Mouse (Mus musculus) liver, embryonic 16.5 days (tissue): ENCODE data around the gene Rabl6. TPM values are rescaled to one million over a fixed set of nuclear protein-coding genes. Genes with fewer than 3 reads are reported as not detected.
"Not testable (repeated sequence)": the region's sequence is repeated elsewhere in the genome, so short reads cannot be mapped to it uniquely, and the experiment has no call there.

Experiments
- ATAC-seq: fragments of 200-750 bp; cut with Nextera tagmentation; 2 replicates; pipeline ENCODE4 v1.8.0; 2017; ENCODE audit warnings: low read depth, mild to moderate bottlenecking, moderate number of reproducible peaks, moderate library complexity
- H3K27ac ChIP-seq: fragments of 300-500 bp; sonication (generic); 2 replicates; pipeline ENCODE4 v1.5.1; 2014; ENCODE audit warnings: mild to moderate bottlenecking, low read length
- H3K27me3 ChIP-seq: fragments of 300-500 bp; sonication (generic); 2 replicates; pipeline ENCODE4 v1.6.1; 2014; ENCODE audit warnings: low read depth, low read length, mixed read lengths; ENCODE audit not compliant: control insufficient read depth, insufficient read depth
- H3K36me3 ChIP-seq: fragments of 300-500 bp; sonication (generic); 2 replicates; pipeline ENCODE4 v1.6.1; 2014; ENCODE audit warnings: mild to moderate bottlenecking; ENCODE audit not compliant: control insufficient read depth, insufficient read depth
- H3K4me1 ChIP-seq: fragments of 300-500 bp; sonication (generic); 2 replicates; pipeline ENCODE4 v1.6.1; 2014; ENCODE audit warnings: low read depth, low read length, mixed read lengths; ENCODE audit not compliant: control insufficient read depth
- H3K4me2 ChIP-seq: fragments of 300-500 bp; sonication (generic); 2 replicates; pipeline ENCODE4 v1.6.1; 2014; ENCODE audit warnings: low read depth, low read length, mixed read lengths
- H3K4me3 ChIP-seq: fragments of 300-500 bp; sonication (generic); 2 replicates; pipeline ENCODE4 v1.5.1; 2014; ENCODE audit warnings: low read depth, mild to moderate bottlenecking, low read length
- H3K9ac ChIP-seq: fragments of 300-500 bp; sonication (generic); 2 replicates; pipeline ENCODE4 v1.6.1; 2014; ENCODE audit warnings: low read depth, low read length
- H3K9me3 ChIP-seq: fragments of 300-500 bp; sonication (generic); replicated peaks from 2 replicates; pipeline ENCODE4 v1.6.1; 2016; ENCODE audit warnings: low read length; ENCODE audit not compliant: control insufficient read depth
- WGBS: fragments of 180-500 bp; shearing (Covaris S2); extraction: QIAGEN DNeasy Blood & Tissue Kit; methylation state at CpG from one replicate; pipeline ENCODE4 v1.1.7; 2014; ENCODE audit not compliant: insufficient replicate concordance; 5-methylcytosine and 5-hydroxymethylcytosine counted together
- polyA plus RNA-seq: library from polyadenylated mRNA; unstranded; fragments of >200 nt; fragmentation: Nextera tagmentation; extraction: Ambion mirVana; gene quantifications from 2 replicates; pipeline ENCODE4 v1.2.1, GENCODE M21; 2015

The Rabl6 gene
- polyA plus RNA-seq, 1 experiment from 2014 or later = 19.9 TPM

GRCm38 (mm10) chr2:25557964-25558360 lies 50.4 kb downstream of the Rabl6 start:
- peak overlapping the region; percentile 79 for H3K27ac ChIP-seq
- peaks cover 18% of the 10 kb centered on the region for H3K36me3 ChIP-seq
- H3K4me2 ChIP-seq = peak overlapping the region; percentile 87
- 0% methylated on average over 24 of the region's 24 CpGs for WGBS
- peak overlapping the region; percentile 94 for H3K9ac ChIP-seq
- no peaks in the 10 kb centered on the region for H3K27me3 ChIP-seq
- ATAC-seq = peak; percentile 53
- peak overlapping the region; percentile 87 for H3K4me3 ChIP-seq
- H3K9me3 ChIP-seq = no peaks in the 10 kb centered on the region
- H3K4me1 ChIP-seq = peaks cover 22% of the 10 kb centered on the region

GRCm38 (mm10) chr2:25557221-25557963 lies 50.9 kb downstream of the Rabl6 start, which contains the start of gene Edf1:
Gene Edf1 (plus strand): TSS chr2:25557847.
- Histone ChIP-seq H3K36me3 (peaks cover 13% of the 10 kb centered on the region), H3K4me1 (peaks cover 22% of the 10 kb centered on the region), H3K27ac (peak within 1 kb of the TSS; percentile 79), H3K9me3 (no peaks in the 10 kb centered on the region), H3K27me3 (no peaks in the 10 kb centered on the region), H3K4me3 (peak within 1 kb of the TSS; percentile 87), H3K9ac (peak within 1 kb of the TSS; percentile 94), H3K4me2 (peak within 1 kb of the TSS; percentile 93)
- under 1% methylated on average over 60 of the region's 61 CpGs for WGBS
- peak; percentile 99 for ATAC-seq

- Histone ChIP-seq H3K27ac (no peak overlapping the region), H3K4me3 (no peak overlapping the region), H3K4me2 (no peak overlapping the region), H3K9ac (no peak overlapping the region), H3K9me3 (no peaks in the 10 kb centered on the region), H3K4me1 (peaks cover 22% of the 10 kb centered on the region), H3K36me3 (peaks cover 8% of the 10 kb centered on the region), H3K27me3 (no peaks in the 10 kb centered on the region)
- no peak for ATAC-seq
- 56% methylated on average over 1 of the region's 1 CpGs for WGBS
Observed at GRCm38 (mm10) chr2:25556296-25556695, 52.0 kb downstream of the Rabl6 start.

GRCm38 (mm10) chr2:25555479-25555878 lies 52.8 kb downstream of the Rabl6 start:
- H3K4me1 ChIP-seq = peaks cover 22% of the 10 kb centered on the region
- not testable (repeated sequence) for H3K9ac ChIP-seq, H3K9me3 ChIP-seq, H3K27me3 ChIP-seq, H3K27ac ChIP-seq, H3K36me3 ChIP-seq, H3K4me2 ChIP-seq, H3K4me3 ChIP-seq, ATAC-seq
- WGBS = 45% methylated on average over 2 of the region's 2 CpGs

GRCm38 (mm10) chr2:25553171-25553786 lies 55.0 kb downstream of the Rabl6 start:
- not testable (repeated sequence) for H3K36me3 ChIP-seq, H3K4me3 ChIP-seq, H3K4me2 ChIP-seq, H3K27ac ChIP-seq, ATAC-seq, H3K9ac ChIP-seq, H3K9me3 ChIP-seq, H3K4me1 ChIP-seq, H3K27me3 ChIP-seq
- 62% methylated on average over 4 of the region's 4 CpGs for WGBS

DNA sequence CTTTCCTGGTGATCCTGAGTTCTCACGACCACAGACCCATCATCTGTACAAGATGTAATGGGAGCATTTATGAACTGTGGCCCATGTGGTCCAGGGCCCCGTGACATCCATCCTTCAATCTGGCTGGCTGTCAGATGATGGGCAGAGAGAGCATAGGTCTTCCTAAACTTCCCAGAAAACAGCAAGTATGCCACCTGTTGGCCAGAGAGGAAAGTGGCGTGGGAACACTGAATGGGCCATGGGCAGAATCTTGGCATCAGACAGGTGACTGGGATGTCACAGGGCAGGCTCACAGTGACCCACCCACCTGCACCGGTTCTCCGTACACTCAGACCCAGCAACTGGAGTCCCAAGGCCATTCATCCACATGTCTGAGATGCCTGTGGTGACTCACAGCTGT lies 57.1 kb downstream of the Rabl6 start:
- H3K27ac ChIP-seq = no peak overlapping the region
- H3K9ac ChIP-seq = no peak overlapping the region
- no peaks in the 10 kb centered on the region for H3K9me3 ChIP-seq
- no peak for ATAC-seq
- H3K4me3 ChIP-seq = no peak overlapping the region
- peaks cover 4% of the 10 kb centered on the region; the same call in 1 of the 2 replicates for H3K4me1 ChIP-seq
- 34% methylated on average over 5 of the region's 5 CpGs for WGBS
- no peak overlapping the region for H3K4me2 ChIP-seq
- no peaks in the 10 kb centered on the region for H3K36me3 ChIP-seq
- H3K27me3 ChIP-seq = no peaks in the 10 kb centered on the region

- H3K4me2 ChIP-seq = no peak overlapping the region
- ATAC-seq = no peak
- 66% methylated on average over 9 of the region's 9 CpGs for WGBS
Observed at GRCm38 (mm10) chr2:25549021-25549991, 59.0 kb downstream of the Rabl6 start.

DNA sequence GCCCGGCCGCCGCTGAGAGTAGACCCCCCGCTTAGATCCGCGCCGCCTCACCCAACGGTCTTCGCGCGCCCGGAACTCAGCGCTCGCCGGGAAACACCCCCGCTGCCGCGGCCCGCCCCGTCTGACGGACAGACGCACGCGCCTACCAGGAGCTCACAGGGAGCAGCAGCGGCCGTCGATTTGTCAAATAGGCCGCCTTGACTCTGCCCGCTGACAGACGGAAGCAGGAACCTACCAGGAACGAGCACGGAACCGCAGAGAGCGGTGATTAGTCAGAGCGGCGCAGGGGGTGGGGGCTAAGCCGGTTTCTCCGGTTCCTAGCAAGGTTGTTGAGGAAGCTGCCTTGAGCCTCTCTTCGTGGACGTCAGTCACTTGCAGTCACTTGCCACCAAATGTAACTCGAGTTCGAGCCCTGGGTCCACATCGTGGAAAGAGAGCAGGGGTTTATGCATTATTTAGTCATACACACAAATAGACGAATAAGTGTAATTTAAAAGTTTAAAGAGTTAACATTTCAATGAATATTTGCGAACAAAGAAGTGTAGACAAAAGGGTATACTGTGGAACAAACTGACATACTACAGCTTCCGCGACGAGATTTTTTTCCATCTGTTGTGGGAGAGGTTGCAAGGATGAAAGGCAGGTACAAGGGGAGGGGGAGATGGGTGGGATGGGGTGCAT lies 61.4 kb downstream of the Rabl6 start, which contains the start of gene Traf2:
TSS of gene Traf2 (minus strand) at position 130 of the 681 bp plus-strand sequence.
- WGBS = 3% methylated on average over 48 of the region's 48 CpGs
- H3K27me3 ChIP-seq = no peaks in the 10 kb centered on the region

More at GRCm38 (mm10) chr2:25549021-25549991, 59.0 kb downstream of the Rabl6 start:
- no peak overlapping the region for H3K4me3 ChIP-seq
- no peaks in the 10 kb centered on the region for H3K9me3 ChIP-seq
- no peak overlapping the region for H3K9ac ChIP-seq
- H3K36me3 ChIP-seq = no peaks in the 10 kb centered on the region; the same call in 1 of the 2 replicates
- no peak overlapping the region for H3K27ac ChIP-seq
- H3K4me1 ChIP-seq = peaks cover 16% of the 10 kb centered on the region
- H3K27me3 ChIP-seq = no peaks in the 10 kb centered on the region

More for the DNA sequence above, 61.4 kb downstream of the Rabl6 start, which contains the start of gene Traf2:
- Histone ChIP-seq H3K4me2 (peak within 1 kb of the TSS; percentile 83), H3K36me3 (no peaks in the 10 kb centered on the region; the same call in 1 of the 2 replicates), H3K4me1 (peaks cover 16% of the 10 kb centered on the region), H3K27ac (peak within 1 kb of the TSS; percentile 76), H3K9me3 (no peaks in the 10 kb centered on the region), H3K9ac (peak within 1 kb of the TSS; percentile 85), H3K4me3 (peak within 1 kb of the TSS; percentile 86)
- ATAC-seq = peak; percentile 99
